Mouse (Mus musculus): ENCODE measurements around the gene Olfr1418.

Gene Olfr1418

GRCm38 (mm10) chr19:11818199-11819142 lies 42.4 kb downstream of the Olfr1418 start:
- DNase-seq (ENCODE audit: low read depth, low spot score), result peak; percentile 37
- no peaks in the 10 kb centered on the region for H3K36me3 ChIP-seq (ENCODE audit: control insufficient read depth, insufficient read depth, low read length, poor library complexity, severe bottlenecking)
- H3K27me3 ChIP-seq (ENCODE audit: control insufficient read depth, insufficient read depth, low read length, poor library complexity, severe bottlenecking), result peaks cover 3% of the 10 kb centered on the region; the same call in 1 of the 2 replicates

GRCm38 (mm10) chr19:11817586-11817985 lies 43.3 kb downstream of the Olfr1418 start:
- DNase-seq (ENCODE audit: low read depth, low spot score), result peak; percentile 4
- peaks cover 3% of the 10 kb centered on the region; the same call in 1 of the 2 replicates for H3K27me3 ChIP-seq (ENCODE audit: control insufficient read depth, insufficient read depth, low read length, poor library complexity, severe bottlenecking)
- H3K36me3 ChIP-seq (ENCODE audit: control insufficient read depth, insufficient read depth, low read length, poor library complexity, severe bottlenecking), result no peaks in the 10 kb centered on the region

- DNase-seq (ENCODE audit: low read depth, low spot score), result no peak
- peaks cover 3% of the 10 kb centered on the region; the same call in 1 of the 2 replicates for H3K27me3 ChIP-seq (ENCODE audit: control insufficient read depth, insufficient read depth, low read length, poor library complexity, severe bottlenecking)
Measured at GRCm38 (mm10) chr19:11816706-11817105, 44.2 kb downstream of the Olfr1418 start.

GRCm38 (mm10) chr19:11814742-11815333 lies 46.0 kb downstream of the Olfr1418 start:
- no peaks in the 10 kb centered on the region for H3K36me3 ChIP-seq (ENCODE audit: control insufficient read depth, insufficient read depth, low read length, poor library complexity, severe bottlenecking)
- H3K27me3 ChIP-seq (ENCODE audit: control insufficient read depth, insufficient read depth, low read length, poor library complexity, severe bottlenecking), result peaks cover 3% of the 10 kb centered on the region; the same call in 1 of the 2 replicates
- no peak for DNase-seq (ENCODE audit: low read depth, low spot score)

More at GRCm38 (mm10) chr19:11816706-11817105, 44.2 kb downstream of the Olfr1418 start:
- H3K36me3 ChIP-seq (ENCODE audit: control insufficient read depth, insufficient read depth, low read length, poor library complexity, severe bottlenecking), result no peaks in the 10 kb centered on the region

- H3K36me3 ChIP-seq (ENCODE audit: control insufficient read depth, insufficient read depth, low read length, poor library complexity, severe bottlenecking), result no peaks in the 10 kb centered on the region
- DNase-seq (ENCODE audit: low read depth, low spot score), result no peak
- H3K27me3 ChIP-seq (ENCODE audit: control insufficient read depth, insufficient read depth, low read length, poor library complexity, severe bottlenecking), result peaks cover 3% of the 10 kb centered on the region; the same call in 1 of the 2 replicates
Measured at GRCm38 (mm10) chr19:11813649-11814048, 47.2 kb downstream of the Olfr1418 start.

GRCm38 (mm10) chr19:11813136-11813535 lies 47.7 kb downstream of the Olfr1418 start:
- no peak for DNase-seq (ENCODE audit: low read depth, low spot score)
- H3K36me3 ChIP-seq (ENCODE audit: control insufficient read depth, insufficient read depth, low read length, poor library complexity, severe bottlenecking), result no peaks in the 10 kb centered on the region
- peaks cover under 1% of the 10 kb centered on the region; the same call in 1 of the 2 replicates for H3K27me3 ChIP-seq (ENCODE audit: control insufficient read depth, insufficient read depth, low read length, poor library complexity, severe bottlenecking)

- Histone ChIP-seq H3K36me3 (ENCODE audit: control insufficient read depth, insufficient read depth, low read length, poor library complexity, severe bottlenecking) (no peaks in the 10 kb centered on the region), H3K27me3 (ENCODE audit: control insufficient read depth, insufficient read depth, low read length, poor library complexity, severe bottlenecking) (no peaks in the 10 kb centered on the region)
- DNase-seq (ENCODE audit: low read depth, low spot score), result no peak
Measured at GRCm38 (mm10) chr19:11811688-11812365, 49.0 kb downstream of the Olfr1418 start.

GRCm38 (mm10) chr19:11810856-11811255 lies 50.0 kb downstream of the Olfr1418 start:
- no peak for DNase-seq (ENCODE audit: low read depth, low spot score)
- Histone ChIP-seq H3K27me3 (ENCODE audit: control insufficient read depth, insufficient read depth, low read length, poor library complexity, severe bottlenecking) (no peaks in the 10 kb centered on the region), H3K36me3 (ENCODE audit: control insufficient read depth, insufficient read depth, low read length, poor library complexity, severe bottlenecking) (no peaks in the 10 kb centered on the region)

GRCm38 (mm10) chr19:11810003-11810758 lies 50.7 kb downstream of the Olfr1418 start:
- no peak for DNase-seq (ENCODE audit: low read depth, low spot score)
- Histone ChIP-seq H3K27me3 (ENCODE audit: control insufficient read depth, insufficient read depth, low read length, poor library complexity, severe bottlenecking) (no peaks in the 10 kb centered on the region), H3K36me3 (ENCODE audit: control insufficient read depth, insufficient read depth, low read length, poor library complexity, severe bottlenecking) (no peaks in the 10 kb centered on the region)

GRCm38 (mm10) chr19:11808452-11808851 lies 52.4 kb downstream of the Olfr1418 start:
- DNase-seq (ENCODE audit: low read depth, low spot score), result no peak
- no peaks in the 10 kb centered on the region for H3K27me3 ChIP-seq (ENCODE audit: control insufficient read depth, insufficient read depth, low read length, poor library complexity, severe bottlenecking)
- no peaks in the 10 kb centered on the region for H3K36me3 ChIP-seq (ENCODE audit: control insufficient read depth, insufficient read depth, low read length, poor library complexity, severe bottlenecking)

- Histone ChIP-seq H3K27me3 (ENCODE audit: control insufficient read depth, insufficient read depth, low read length, poor library complexity, severe bottlenecking) (no peaks in the 10 kb centered on the region), H3K36me3 (ENCODE audit: control insufficient read depth, insufficient read depth, low read length, poor library complexity, severe bottlenecking) (no peaks in the 10 kb centered on the region)
- no peak for DNase-seq (ENCODE audit: low read depth, low spot score)
Measured at GRCm38 (mm10) chr19:11807822-11808221, 53.0 kb downstream of the Olfr1418 start.

GRCm38 (mm10) chr19:11807251-11807650 lies 53.6 kb downstream of the Olfr1418 start:
- H3K27me3 ChIP-seq (ENCODE audit: control insufficient read depth, insufficient read depth, low read length, poor library complexity, severe bottlenecking), result no peaks in the 10 kb centered on the region
- no peaks in the 10 kb centered on the region for H3K36me3 ChIP-seq (ENCODE audit: control insufficient read depth, insufficient read depth, low read length, poor library complexity, severe bottlenecking)
- DNase-seq (ENCODE audit: low read depth, low spot score), result no peak

GRCm38 (mm10) chr19:11804423-11804822 lies 56.4 kb downstream of the Olfr1418 start:
- no peak for DNase-seq (ENCODE audit: low read depth, low spot score)
- H3K36me3 ChIP-seq (ENCODE audit: control insufficient read depth, insufficient read depth, low read length, poor library complexity, severe bottlenecking), result no peaks in the 10 kb centered on the region
- no peaks in the 10 kb centered on the region for H3K27me3 ChIP-seq (ENCODE audit: control insufficient read depth, insufficient read depth, low read length, poor library complexity, severe bottlenecking)
